Mouse (Mus musculus) G1E (cell line): ENCODE results near the gene Tiam2. TPM values are rescaled to one million over a fixed set of nuclear protein-coding genes. Genes with fewer than 3 reads are reported as not detected.

Source experiments
- ATAC-seq: 2 replicates; pipeline ENCODE4 v1.8.0; 2016; ENCODE audit warnings: mild to moderate bottlenecking; ENCODE audit not compliant: insufficient number of reproducible peaks, poor library complexity, low FRiP score, severe bottlenecking; ENCODE audit errors: extremely low read depth
- DNase-seq: peaks from one replicate; pipeline ENCODE4 v3.0.0; 2012; ENCODE audit warnings: low spot score
- H3K27me3 ChIP-seq: 2 replicates; pipeline ENCODE4 v1.6.1; 2012; ENCODE audit warnings: mild to moderate bottlenecking, low read length, inconsistent platforms; ENCODE audit not compliant: insufficient read depth
- H3K36me3 ChIP-seq: replicated peaks from 2 replicates; pipeline ENCODE3; 2012; ENCODE audit warnings: mild to moderate bottlenecking, inconsistent platforms
- H3K4me1 ChIP-seq: 2 replicates; pipeline ENCODE4 v1.6.1; 2012; ENCODE audit warnings: low read depth, low read length, inconsistent platforms, mixed read lengths; ENCODE audit not compliant: insufficient read depth
- H3K4me3 ChIP-seq: 2 replicates; pipeline ENCODE4 v1.5.1; 2012; ENCODE audit warnings: low read depth, mild to moderate bottlenecking, inconsistent platforms, low read length, moderate library complexity, mixed read lengths
- H3K9me3 ChIP-seq: replicated peaks from 2 replicates; pipeline ENCODE4 v1.6.1; 2012; ENCODE audit warnings: inconsistent platforms
- CTCF ChIP-seq: IDR thresholded peaks from 2 replicates; pipeline ENCODE4 v1.5.1; 2012; ENCODE audit warnings: low read depth, low read length, inconsistent platforms, mixed read lengths
- GATA1 ChIP-seq: IDR thresholded peaks from 2 replicates; pipeline ENCODE4 v1.6.1; 2012; ENCODE audit warnings: borderline replicate concordance, low read length, inconsistent platforms, mixed read lengths
- GATA2 ChIP-seq: IDR thresholded peaks from 2 replicates; pipeline ENCODE4 v1.6.1; 2012; ENCODE audit warnings: low read depth, low read length, inconsistent platforms, borderline replicate concordance
- POLR2AphosphoS5 ChIP-seq: IDR thresholded peaks from 2 replicates; pipeline ENCODE4 v1.6.1; 2012; ENCODE audit warnings: low read depth, low read length, inconsistent platforms; ENCODE audit not compliant: insufficient replicate concordance
- TAL1 ChIP-seq: conservative IDR thresholded peaks from 2 replicates; pipeline ENCODE4 v1.6.1; 2012; ENCODE audit warnings: low read depth, low read length, inconsistent platforms, mixed read lengths
- polyA plus RNA-seq: library from polyadenylated mRNA; stranded (reverse); fragments of >175 nt; gene quantifications from 2 replicates; pipeline ENCODE4 v1.2.3, GENCODE M21; 2012
- total RNA-seq, 2 experiments: library from RNA; stranded (forward) in 1 of 2; stranded (reverse) in 1 of 2; fragments of 200-1000 nt in 1 of 2; fragments of >200 nt in 1 of 2; fragmentation: Nextera tagmentation in 1 of 2; gene quantifications; 2 replicates each; pipeline ENCODE4 v1.2.3; 2014 to 2017

Gene Tiam2
- total and polyA plus RNA-seq, 3 experiments = 0.49 TPM; not detected in 2

DNA sequence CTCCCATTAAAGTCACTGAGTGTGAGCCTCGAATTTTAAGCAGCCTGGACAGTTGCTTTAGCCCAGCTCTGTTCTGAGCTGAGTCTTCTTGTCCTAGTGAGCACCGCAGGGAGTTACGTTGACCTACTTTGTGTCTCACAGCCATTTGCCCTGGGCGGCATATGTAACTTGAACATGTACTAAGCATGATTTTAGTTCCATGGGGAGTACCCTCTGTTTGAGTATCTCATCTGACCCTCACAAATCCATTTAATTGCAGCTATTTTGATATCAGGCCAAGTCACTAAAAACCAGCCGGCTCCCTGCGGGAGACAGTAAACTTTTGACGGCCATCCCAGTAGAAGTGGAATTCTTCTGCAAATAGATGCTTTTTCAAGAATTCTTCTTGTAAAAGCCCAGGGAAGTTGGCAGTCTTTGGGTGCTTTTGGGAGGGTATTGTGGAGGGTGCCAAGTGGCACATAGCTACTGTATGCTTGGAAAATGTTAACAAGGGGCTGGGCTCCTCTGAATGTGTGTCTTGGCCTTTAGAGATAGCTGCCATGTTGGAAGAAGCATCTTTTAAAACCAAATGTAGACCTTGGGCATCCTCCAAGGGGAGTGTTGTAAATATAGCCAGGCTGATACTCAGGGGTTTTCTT lies 10.6 kb downstream of the Tiam2 start:
- TF ChIP-seq GATA2 = no peak
- no peak for TF ChIP-seq TAL1
- TF ChIP-seq POLR2AphosphoS5 = no peak
- no peak for TF ChIP-seq CTCF
- TF ChIP-seq GATA1 = no peak
- Histone ChIP-seq H3K4me1 (no peaks in the 10 kb centered on the region), H3K4me3 (no peak overlapping the region), H3K9me3 (no peaks in the 10 kb centered on the region), H3K27me3 (peaks cover 6% of the 10 kb centered on the region), H3K36me3 (no peaks in the 10 kb centered on the region)
- DNase-seq (no peak), ATAC-seq (no peak)

- TF ChIP-seq TAL1 (no peak), GATA2 (no peak), GATA1 (no peak), CTCF (no peak), POLR2AphosphoS5 (no peak)
- H3K9me3 ChIP-seq = no peaks in the 10 kb centered on the region
- H3K36me3 ChIP-seq = no peaks in the 10 kb centered on the region
- H3K4me1 ChIP-seq = no peaks in the 10 kb centered on the region
- no peak for DNase-seq
- no peak overlapping the region for H3K4me3 ChIP-seq
- no peak for ATAC-seq
- peaks cover 6% of the 10 kb centered on the region for H3K27me3 ChIP-seq
These were observed 11.1 kb downstream of the Tiam2 start for GRCm38 (mm10) chr17:3337525-3337888.

DNA sequence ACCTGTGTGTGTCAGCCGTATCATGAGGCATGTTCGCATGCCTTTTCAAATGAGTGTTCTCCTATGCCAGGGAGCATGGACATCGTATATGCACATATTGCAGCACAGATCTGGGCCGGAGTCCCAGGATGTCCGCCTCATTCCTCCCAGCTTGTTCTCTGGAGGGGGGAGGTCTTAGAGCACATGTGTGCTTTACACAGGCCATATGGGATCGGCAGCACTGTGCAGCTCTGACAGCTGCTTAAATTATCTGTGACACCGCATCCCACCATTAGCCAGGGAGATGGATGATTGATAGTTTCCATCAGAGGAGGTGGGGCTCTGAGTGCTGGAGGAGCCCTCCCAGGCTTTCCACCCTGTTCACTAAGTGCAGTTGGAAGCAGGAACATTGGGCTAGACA lies 12.4 kb downstream of the Tiam2 start:
- H3K36me3 ChIP-seq = no peaks in the 10 kb centered on the region
- H3K9me3 ChIP-seq = no peaks in the 10 kb centered on the region
- H3K27me3 ChIP-seq = peaks cover 6% of the 10 kb centered on the region
- ATAC-seq (no peak), DNase-seq (no peak)
- no peak overlapping the region for H3K4me3 ChIP-seq
- TF ChIP-seq TAL1 = no peak
- no peak for TF ChIP-seq CTCF
- no peak for TF ChIP-seq POLR2AphosphoS5
- no peak for TF ChIP-seq GATA1
- TF ChIP-seq GATA2 = no peak
- H3K4me1 ChIP-seq = no peaks in the 10 kb centered on the region

DNA sequence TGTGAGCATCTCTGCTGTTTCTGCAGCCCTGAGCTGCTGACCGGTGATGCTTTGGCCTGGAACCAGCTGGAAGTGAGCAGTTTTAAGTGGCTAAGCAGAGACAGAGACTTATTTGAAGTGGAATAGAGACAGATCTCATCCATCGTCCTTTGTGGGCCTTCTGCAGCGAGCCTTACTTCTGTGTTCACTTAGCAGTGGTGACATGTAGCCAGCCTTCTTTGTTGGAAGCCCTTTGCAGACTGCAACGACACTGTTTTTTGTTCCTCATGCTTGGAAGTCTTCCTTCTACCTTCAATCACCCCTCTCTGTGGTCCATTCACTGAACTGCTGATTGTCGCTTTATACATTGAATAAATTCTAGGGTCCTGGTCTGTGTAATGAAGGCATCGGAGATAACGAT lies 18.5 kb downstream of the Tiam2 start:
- Histone ChIP-seq H3K4me1 (no peaks in the 10 kb centered on the region), H3K4me3 (no peak overlapping the region), H3K9me3 (no peaks in the 10 kb centered on the region), H3K36me3 (no peaks in the 10 kb centered on the region), H3K27me3 (peaks cover 11% of the 10 kb centered on the region)
- no peak for TF ChIP-seq CTCF
- TF ChIP-seq TAL1 = no peak
- TF ChIP-seq POLR2AphosphoS5 = no peak
- no peak for TF ChIP-seq GATA2
- no peak for DNase-seq
- ATAC-seq = no peak

DNA sequence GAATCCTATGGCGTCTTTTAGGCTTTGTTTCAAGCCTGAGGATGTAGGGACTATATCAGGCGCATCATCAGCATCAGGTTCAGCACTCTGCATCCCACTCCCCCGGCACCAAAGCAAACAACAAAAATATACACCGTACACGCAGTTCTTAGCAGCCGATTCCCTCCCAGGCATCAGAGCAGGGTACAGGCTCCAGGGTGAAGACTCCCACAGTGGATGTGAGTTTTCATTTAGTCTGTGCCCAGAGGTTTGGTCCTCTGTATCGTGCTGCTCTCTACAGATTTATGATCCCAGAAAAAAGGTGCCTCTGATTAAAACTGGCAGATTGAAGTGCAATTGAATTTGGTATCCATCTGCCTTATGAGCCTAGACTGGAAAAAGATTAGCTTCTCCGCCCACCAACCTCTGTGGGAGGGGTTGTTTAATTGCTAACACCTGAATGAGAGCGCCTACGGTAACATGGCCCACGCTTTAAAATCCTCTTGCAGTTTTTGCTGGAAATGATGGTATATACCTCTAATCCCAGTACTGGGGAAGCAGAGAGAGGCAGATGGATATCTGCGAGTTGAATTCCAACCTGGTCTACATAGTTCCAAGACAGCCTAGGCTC lies 19.0 kb downstream of the Tiam2 start:
- H3K27me3 ChIP-seq = peaks cover 11% of the 10 kb centered on the region
- no peaks in the 10 kb centered on the region for H3K9me3 ChIP-seq
- no peak overlapping the region for H3K4me3 ChIP-seq
- H3K4me1 ChIP-seq = no peaks in the 10 kb centered on the region
- no peak for DNase-seq
- no peak for ATAC-seq
- TF ChIP-seq POLR2AphosphoS5 = no peak
- no peak for TF ChIP-seq CTCF
- no peak for TF ChIP-seq GATA1
- TF ChIP-seq GATA2 = no peak
- no peak for TF ChIP-seq TAL1
- H3K36me3 ChIP-seq = no peaks in the 10 kb centered on the region

- DNase-seq (no peak), ATAC-seq (no peak)
- Histone ChIP-seq H3K36me3 (no peaks in the 10 kb centered on the region), H3K4me1 (no peaks in the 10 kb centered on the region), H3K4me3 (no peak overlapping the region), H3K27me3 (peaks cover 11% of the 10 kb centered on the region), H3K9me3 (peaks cover 3% of the 10 kb centered on the region)
- TF ChIP-seq GATA1 (no peak), TAL1 (no peak), CTCF (no peak), GATA2 (no peak), POLR2AphosphoS5 (no peak)
These were observed 21.4 kb downstream of the Tiam2 start for GRCm38 (mm10) chr17:3347800-3348199.
